Mouse (Mus musculus) bone marrow, adult 2 months (tissue): ENCODE results near the gene Slc41a2.

Source experiments
- CTCF ChIP-seq: fragments of 200-500 bp; IDR thresholded peaks from 2 replicates; pipeline ENCODE4 v1.5.1; 2011; ENCODE audit warnings: low read length, control low read depth; ENCODE audit not compliant: control insufficient read depth, insufficient read depth
- POLR2A ChIP-seq: fragments of 200-500 bp; IDR thresholded peaks from 2 replicates; pipeline ENCODE4 v1.6.1; 2011; ENCODE audit warnings: low read depth, mild to moderate bottlenecking, control low read depth, low read length, borderline replicate concordance; ENCODE audit not compliant: control insufficient read depth

- TF ChIP-seq CTCF: no peak
- TF ChIP-seq POLR2A: no peak
Measured at GRCm38 (mm10) chr10:83320870-83321269, 16.8 kb downstream of the Slc41a2 start.
